Mouse (Mus musculus): ENCODE measurements around the gene Traf1. TPM values are rescaled to one million over a fixed set of nuclear protein-coding genes. Genes with fewer than 3 reads are reported as not detected.

Gene Traf1
- polyA plus RNA-seq, 1 experiment, result 1.4 TPM

DNA sequence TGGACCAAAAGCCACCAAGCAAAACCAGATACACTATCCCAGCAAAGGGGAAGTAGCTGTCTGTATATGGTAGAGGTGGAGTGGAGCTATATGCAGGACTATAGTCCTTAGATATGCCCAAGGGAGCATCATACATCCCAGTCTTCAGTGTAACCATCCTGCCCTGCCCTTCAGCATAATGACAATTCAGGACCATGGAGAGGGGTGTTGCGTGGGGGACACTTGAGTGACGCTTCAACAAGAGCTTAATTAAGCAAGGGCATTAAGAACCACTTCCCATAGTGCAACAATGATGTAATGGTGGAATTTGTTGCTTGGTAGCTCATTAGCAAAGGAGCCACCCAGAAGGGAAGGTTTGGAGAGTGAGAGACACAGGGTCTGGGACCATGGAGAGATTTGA, 12.9 kb downstream of the Traf1 start:
- Histone ChIP-seq H3K4me3 (ENCODE audit: insufficient read depth, low read length) (no peak overlapping the region), H3K4me1 (ENCODE audit: control insufficient read depth, insufficient read depth, low read length) (no peaks in the 10 kb centered on the region), H3K27ac (ENCODE audit: insufficient read depth, low read length) (no peak overlapping the region)
- TF ChIP-seq CTCF (IDR thresholded peaks at IDR 0.05; ENCODE audit: extremely low read depth, insufficient read depth, low read length) (no peak), POLR2A (IDR thresholded peaks at IDR 0.05; ENCODE audit: extremely low read depth, insufficient read depth, low read length) (no peak)

DNA sequence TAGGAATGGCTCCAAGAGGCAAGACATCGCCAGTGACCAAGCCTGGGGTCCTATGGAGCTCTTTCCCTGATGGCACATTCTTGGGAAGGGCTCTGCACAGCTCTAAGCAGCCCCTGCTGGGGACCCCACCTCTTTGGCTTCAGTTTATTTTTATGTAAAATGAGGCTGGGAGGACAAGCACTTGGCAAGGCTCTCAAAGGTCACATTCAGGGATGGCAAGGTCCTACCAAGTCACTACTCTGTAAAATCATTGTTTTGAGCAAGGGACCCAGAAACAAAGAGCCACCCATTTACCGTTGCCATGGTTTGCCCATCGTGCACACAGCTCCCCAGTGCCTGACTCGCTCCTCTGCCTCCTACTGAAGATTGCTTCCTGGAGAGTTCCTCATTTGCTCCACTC, 15.5 kb downstream of the Traf1 start:
- TF ChIP-seq POLR2A (IDR thresholded peaks at IDR 0.05; ENCODE audit: extremely low read depth, insufficient read depth, low read length) (no peak), CTCF (IDR thresholded peaks at IDR 0.05; ENCODE audit: extremely low read depth, insufficient read depth, low read length) (no peak)
- no peak overlapping the region for H3K27ac ChIP-seq (ENCODE audit: insufficient read depth, low read length)
- H3K4me1 ChIP-seq (ENCODE audit: control insufficient read depth, insufficient read depth, low read length), result no peaks in the 10 kb centered on the region
- no peak overlapping the region for H3K4me3 ChIP-seq (ENCODE audit: insufficient read depth, low read length)

DNA sequence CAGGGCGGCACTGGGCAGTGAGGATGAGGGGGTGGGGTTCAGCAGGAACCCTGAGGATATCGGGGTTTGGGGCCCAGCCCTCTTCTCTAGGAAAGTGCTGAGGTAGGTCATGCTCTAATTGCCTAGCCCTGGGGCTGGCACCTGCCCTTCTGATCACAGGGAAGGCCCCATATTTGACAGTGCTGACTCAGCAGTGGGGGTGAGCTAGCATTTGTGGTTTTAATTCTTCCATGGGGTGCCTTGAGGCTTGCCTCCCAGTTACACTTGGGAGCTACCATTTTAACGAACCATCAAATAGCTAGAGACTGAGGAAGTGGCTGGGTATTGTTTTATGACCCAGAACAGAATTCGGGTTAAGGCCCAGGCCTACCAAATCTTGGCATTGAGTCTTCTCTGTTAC, 16.0 kb downstream of the Traf1 start:
- Histone ChIP-seq H3K4me1 (ENCODE audit: control insufficient read depth, insufficient read depth, low read length) (no peaks in the 10 kb centered on the region), H3K27ac (ENCODE audit: insufficient read depth, low read length) (no peak overlapping the region), H3K4me3 (ENCODE audit: insufficient read depth, low read length) (no peak overlapping the region)
- TF ChIP-seq POLR2A (IDR thresholded peaks at IDR 0.05; ENCODE audit: extremely low read depth, insufficient read depth, low read length) (no peak), CTCF (IDR thresholded peaks at IDR 0.05; ENCODE audit: extremely low read depth, insufficient read depth, low read length) (no peak)

DNA sequence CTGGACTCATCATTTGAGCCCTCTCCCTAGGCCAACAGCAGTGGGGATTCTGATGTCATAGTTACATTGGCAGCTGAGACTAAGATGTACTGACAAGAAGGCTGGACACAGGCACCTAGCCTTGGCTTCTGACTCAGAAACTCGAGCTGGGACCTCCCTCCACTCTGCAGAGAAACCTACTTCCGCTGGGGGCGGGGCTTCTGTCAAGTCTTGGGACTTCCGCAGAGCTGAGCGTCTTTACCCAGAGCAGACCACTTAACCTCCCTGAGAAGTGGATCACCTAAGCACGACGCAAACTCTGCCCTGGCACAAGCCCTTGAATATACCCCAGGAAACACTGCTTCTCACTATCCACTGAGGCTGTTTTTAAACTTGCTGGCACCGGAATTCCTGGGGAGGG, 16.8 kb downstream of the Traf1 start:
- Histone ChIP-seq H3K4me3 (ENCODE audit: insufficient read depth, low read length) (no peak overlapping the region), H3K4me1 (ENCODE audit: control insufficient read depth, insufficient read depth, low read length) (no peaks in the 10 kb centered on the region), H3K27ac (ENCODE audit: insufficient read depth, low read length) (no peak overlapping the region)
- TF ChIP-seq CTCF (IDR thresholded peaks at IDR 0.05; ENCODE audit: extremely low read depth, insufficient read depth, low read length) (no peak), POLR2A (IDR thresholded peaks at IDR 0.05; ENCODE audit: extremely low read depth, insufficient read depth, low read length) (no peak)

DNA sequence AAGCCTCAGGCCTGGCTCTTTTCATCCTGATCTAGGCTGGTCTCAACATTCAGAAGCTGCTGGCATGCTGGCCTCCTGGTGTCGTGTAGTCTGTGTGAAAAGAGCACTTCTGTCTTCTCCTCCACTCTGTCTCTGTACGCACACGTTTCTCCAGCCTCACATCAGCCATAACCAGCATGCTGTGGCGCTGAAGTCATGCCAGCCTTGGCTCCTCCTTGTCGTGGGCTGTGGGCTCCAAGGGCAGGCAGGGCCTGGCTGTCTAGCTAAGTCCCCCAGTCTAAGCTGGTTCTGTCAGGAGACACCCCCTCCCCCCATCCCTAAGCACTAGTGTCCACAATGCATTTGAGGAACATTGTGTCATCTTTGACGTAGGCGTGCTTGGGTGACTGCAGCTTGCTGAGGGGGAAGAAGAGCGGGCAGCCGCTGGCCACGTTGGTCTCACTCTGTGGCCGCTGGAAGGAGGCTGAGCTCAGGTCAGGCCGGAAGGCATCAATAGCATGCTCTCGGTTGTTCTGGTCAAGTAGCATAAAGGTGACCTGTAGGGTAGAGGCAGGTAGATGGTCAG, 17.9 kb downstream of the Traf1 start:
- H3K4me3 ChIP-seq (ENCODE audit: insufficient read depth, low read length), result no peak overlapping the region
- TF ChIP-seq POLR2A (IDR thresholded peaks at IDR 0.05; ENCODE audit: extremely low read depth, insufficient read depth, low read length), result no peak
- TF ChIP-seq CTCF (IDR thresholded peaks at IDR 0.05; ENCODE audit: extremely low read depth, insufficient read depth, low read length), result no peak
- no peaks in the 10 kb centered on the region for H3K4me1 ChIP-seq (ENCODE audit: control insufficient read depth, insufficient read depth, low read length)
- no peak overlapping the region for H3K27ac ChIP-seq (ENCODE audit: insufficient read depth, low read length)

DNA sequence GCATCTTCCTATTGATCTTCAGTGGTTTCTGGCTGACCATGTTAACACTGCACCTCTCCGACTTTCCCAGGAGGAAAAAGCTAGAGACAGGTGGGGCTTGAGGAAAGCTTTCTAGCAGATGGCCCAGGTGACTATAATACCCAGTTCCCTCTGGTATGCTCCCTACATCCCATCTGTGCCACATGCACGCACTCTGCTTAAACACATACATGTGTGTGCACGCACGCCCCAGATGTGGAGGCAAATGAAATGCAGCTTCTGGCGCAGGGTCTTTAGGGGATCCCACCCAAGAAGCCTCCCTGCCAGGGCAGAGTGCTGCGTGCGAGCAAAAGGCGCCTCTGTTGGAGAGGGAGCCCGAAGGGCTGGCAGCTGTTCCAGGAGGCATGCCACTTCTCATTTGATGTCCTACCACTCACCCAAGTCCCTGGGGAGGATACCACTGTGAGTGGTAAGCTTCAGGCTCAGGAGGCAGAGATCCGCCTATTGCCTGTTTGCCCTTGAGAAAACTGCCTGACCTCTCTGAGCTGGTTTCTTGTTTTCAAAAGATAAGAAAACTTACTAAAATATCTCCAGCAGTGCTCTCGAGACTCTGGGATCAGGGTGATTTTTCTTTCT, 20.4 kb downstream of the Traf1 start:
- Histone ChIP-seq H3K27ac (ENCODE audit: insufficient read depth, low read length) (no peak overlapping the region), H3K4me1 (ENCODE audit: control insufficient read depth, insufficient read depth, low read length) (no peaks in the 10 kb centered on the region), H3K4me3 (ENCODE audit: insufficient read depth, low read length) (no peak overlapping the region)
- TF ChIP-seq CTCF (IDR thresholded peaks at IDR 0.05; ENCODE audit: extremely low read depth, insufficient read depth, low read length) (no peak), POLR2A (IDR thresholded peaks at IDR 0.05; ENCODE audit: extremely low read depth, insufficient read depth, low read length) (no peak)

DNA sequence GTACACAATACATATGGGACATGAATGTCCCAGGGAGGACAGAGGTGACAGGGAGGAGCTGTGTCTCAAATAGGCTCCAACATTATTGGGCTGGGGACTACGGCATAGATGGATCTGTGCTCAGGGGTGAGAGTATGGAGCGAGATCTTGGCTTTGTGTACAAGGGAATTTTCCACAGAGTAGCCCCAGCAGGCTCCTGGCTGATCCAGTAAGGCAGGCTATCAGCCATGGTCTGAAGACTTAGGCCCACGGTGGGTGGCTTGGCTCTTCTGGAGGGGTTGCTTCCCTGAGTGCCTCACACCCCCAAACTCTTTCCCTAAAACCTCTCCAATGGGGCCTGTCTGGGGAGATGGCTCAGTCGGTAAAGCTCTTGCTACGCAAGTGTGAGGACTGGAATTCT, 21.3 kb downstream of the Traf1 start:
- TF ChIP-seq CTCF (IDR thresholded peaks at IDR 0.05; ENCODE audit: extremely low read depth, insufficient read depth, low read length), result no peak
- TF ChIP-seq POLR2A (IDR thresholded peaks at IDR 0.05; ENCODE audit: extremely low read depth, insufficient read depth, low read length), result no peak
- Histone ChIP-seq H3K4me3 (ENCODE audit: insufficient read depth, low read length) (no peak overlapping the region), H3K27ac (ENCODE audit: insufficient read depth, low read length) (no peak overlapping the region), H3K4me1 (ENCODE audit: control insufficient read depth, insufficient read depth, low read length) (no peaks in the 10 kb centered on the region)

DNA sequence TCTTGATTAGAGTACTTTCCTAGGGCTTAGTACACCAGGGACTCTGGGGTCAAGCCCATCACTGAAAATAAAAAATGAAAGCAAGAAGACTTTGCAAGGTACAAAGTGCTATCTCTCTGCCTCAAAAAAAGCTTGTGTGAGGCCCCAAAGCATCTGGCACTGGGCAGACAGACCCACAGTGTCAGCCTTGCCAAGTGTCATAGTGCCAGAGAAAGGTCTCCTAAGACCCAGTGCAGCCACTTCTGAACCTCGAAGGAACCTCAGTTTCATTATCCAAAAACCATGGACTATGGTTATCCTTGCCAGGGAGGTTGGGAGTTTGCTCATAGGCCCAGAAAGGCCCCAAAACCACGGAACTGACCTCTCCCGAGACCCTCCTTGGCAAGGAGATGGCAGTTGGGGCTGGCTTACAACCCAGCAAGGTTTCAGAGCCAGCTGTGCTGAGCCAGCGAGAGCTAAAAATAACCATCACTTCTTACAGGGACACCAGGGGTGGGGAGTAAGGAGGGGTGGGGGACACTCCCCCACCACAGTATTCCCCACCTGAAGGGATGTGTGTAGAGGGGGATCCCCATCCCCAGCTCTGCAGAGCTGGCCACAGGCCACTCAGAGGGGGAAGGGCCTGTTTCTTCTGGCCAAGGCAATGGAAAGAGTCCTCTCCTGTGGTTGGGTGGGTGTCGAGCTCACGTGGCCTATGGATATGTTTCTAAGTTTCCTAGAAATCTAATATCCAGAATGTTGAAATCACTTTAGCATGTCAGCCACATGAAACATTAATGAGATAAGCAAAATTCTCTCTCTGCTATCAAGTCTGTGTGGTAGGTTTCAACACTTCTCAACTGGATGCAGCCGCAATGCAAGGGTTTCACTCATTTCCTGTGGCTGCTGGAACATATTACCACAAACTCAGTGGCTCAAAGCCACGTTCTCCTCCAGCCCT, 23.0 kb downstream of the Traf1 start:
- Histone ChIP-seq H3K27ac (ENCODE audit: insufficient read depth, low read length) (no peak overlapping the region), H3K4me3 (ENCODE audit: insufficient read depth, low read length) (no peak overlapping the region), H3K4me1 (ENCODE audit: control insufficient read depth, insufficient read depth, low read length) (no peaks in the 10 kb centered on the region)
- no peak for TF ChIP-seq CTCF (IDR thresholded peaks at IDR 0.05; ENCODE audit: extremely low read depth, insufficient read depth, low read length)
- no peak for TF ChIP-seq POLR2A (IDR thresholded peaks at IDR 0.05; ENCODE audit: extremely low read depth, insufficient read depth, low read length)

DNA sequence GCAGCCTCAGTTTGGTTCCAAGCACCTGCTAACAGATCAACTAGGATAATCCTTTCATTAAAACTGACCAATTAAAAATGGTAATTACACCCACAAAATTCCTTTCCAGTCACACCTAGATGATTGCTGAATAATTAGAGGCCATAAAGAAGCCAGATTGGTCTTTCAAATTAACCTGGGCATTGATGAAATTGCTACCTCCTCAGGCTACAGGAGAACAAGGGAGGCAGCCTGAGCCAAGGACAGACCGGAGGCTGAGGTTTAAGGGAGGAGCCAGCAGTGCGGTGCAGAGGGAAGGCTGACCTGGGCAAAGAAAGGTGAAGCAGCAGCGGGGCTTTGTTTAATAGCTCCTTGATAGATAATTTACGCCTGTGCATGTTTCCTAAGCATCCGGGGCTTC, 24.1 kb downstream of the Traf1 start:
- TF ChIP-seq POLR2A (IDR thresholded peaks at IDR 0.05; ENCODE audit: extremely low read depth, insufficient read depth, low read length), result no peak
- no peak for TF ChIP-seq CTCF (IDR thresholded peaks at IDR 0.05; ENCODE audit: extremely low read depth, insufficient read depth, low read length)
- no peaks in the 10 kb centered on the region for H3K4me1 ChIP-seq (ENCODE audit: control insufficient read depth, insufficient read depth, low read length)
- H3K27ac ChIP-seq (ENCODE audit: insufficient read depth, low read length), result no peak overlapping the region
- H3K4me3 ChIP-seq (ENCODE audit: insufficient read depth, low read length), result no peak overlapping the region

Data from cortical plate, adult 2 months (tissue).